Mouse (Mus musculus): Measurements from ENCODE around the gene Nkapd1. TPM values are rescaled to one million over a fixed set of nuclear protein-coding genes. Genes with fewer than 3 reads are reported as not detected.

Gene Nkapd1
- total and polyA plus RNA-seq, 2 experiments from 2014 or later, result 10.9 to 22.5 TPM

- TF ChIP-seq CTCF (IDR thresholded peaks at IDR 0.05), result no peak
- H3K4me2 ChIP-seq (ENCODE audit: low read depth, low read length, poor library complexity, severe bottlenecking), result no peak overlapping the region
- H3K9me3 ChIP-seq (ENCODE audit: low read length), result no peaks in the 10 kb centered on the region
- no peak overlapping the region for H3K9ac ChIP-seq (replicated peaks; ENCODE audit: low read length, poor library complexity, severe bottlenecking)
- ATAC-seq (ENCODE audit: low FRiP score) (no peak), DNase-seq (ENCODE audit: low spot score) (no peak)
- H3K27me3 ChIP-seq (ENCODE audit: insufficient read depth, low read length), result no peaks in the 10 kb centered on the region
- 83% methylated on average over 12 of the region's 12 CpGs for WGBS
- peaks cover 39% of the 10 kb centered on the region for H3K36me3 ChIP-seq (ENCODE audit: insufficient read depth, low read length)
- H3K4me3 ChIP-seq (ENCODE audit: low read depth, low read length), result no peak overlapping the region
- H3K27ac ChIP-seq (ENCODE audit: low read depth, low read length), result no peak overlapping the region
- no peaks in the 10 kb centered on the region for H3K4me1 ChIP-seq (ENCODE audit: insufficient read depth, low read length)
These were observed 22.4 kb downstream of the Nkapd1 start for GRCm38 (mm10) chr9:50594794-50595417.

GRCm38 (mm10) chr9:50593544-50593943 lies 23.7 kb downstream of the Nkapd1 start:
- H3K4me2 ChIP-seq (ENCODE audit: low read depth, low read length, poor library complexity, severe bottlenecking), result no peak overlapping the region
- peaks cover 28% of the 10 kb centered on the region for H3K36me3 ChIP-seq (ENCODE audit: insufficient read depth, low read length)
- WGBS, result 93% methylated on average over 3 of the region's 3 CpGs
- DNase-seq (ENCODE audit: low spot score), result no peak
- no peaks in the 10 kb centered on the region for H3K9me3 ChIP-seq (ENCODE audit: low read length)
- no peaks in the 10 kb centered on the region for H3K4me1 ChIP-seq (ENCODE audit: insufficient read depth, low read length)
- H3K27me3 ChIP-seq (ENCODE audit: insufficient read depth, low read length), result no peaks in the 10 kb centered on the region
- no peak for ATAC-seq (ENCODE audit: low FRiP score)
- peak; percentile 62 for TF ChIP-seq CTCF (IDR thresholded peaks at IDR 0.05)
- no peak overlapping the region for H3K27ac ChIP-seq (ENCODE audit: low read depth, low read length)
- no peak overlapping the region for H3K4me3 ChIP-seq (ENCODE audit: low read depth, low read length)
- H3K9ac ChIP-seq (replicated peaks; ENCODE audit: low read length, poor library complexity, severe bottlenecking), result no peak overlapping the region

DNA sequence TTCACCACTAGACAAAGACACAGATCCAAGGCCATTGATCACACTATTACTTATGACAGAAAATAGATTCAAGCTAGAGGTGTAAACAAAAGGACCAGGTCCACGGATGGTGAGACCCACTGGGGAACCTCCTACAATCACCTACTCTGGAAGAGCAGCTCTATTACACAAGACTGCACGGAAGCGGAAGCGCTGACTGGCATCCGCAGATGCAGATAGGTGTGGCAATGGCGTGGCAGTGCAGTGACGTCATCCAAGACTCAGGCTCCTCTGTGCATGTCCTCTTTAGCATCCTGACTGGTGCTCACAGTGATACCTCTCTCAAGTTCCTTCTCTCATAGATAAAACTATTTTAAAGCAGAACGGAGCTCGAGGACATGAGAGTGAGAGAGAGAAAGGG lies 24.3 kb downstream of the Nkapd1 start:
- TF ChIP-seq CTCF (IDR thresholded peaks at IDR 0.05), result no peak
- WGBS, result 90% methylated on average over 9 of the region's 9 CpGs
- Histone ChIP-seq H3K27ac (ENCODE audit: low read depth, low read length) (no peak overlapping the region), H3K4me1 (ENCODE audit: insufficient read depth, low read length) (no peaks in the 10 kb centered on the region), H3K36me3 (ENCODE audit: insufficient read depth, low read length) (peaks cover 22% of the 10 kb centered on the region), H3K4me3 (ENCODE audit: low read depth, low read length) (no peak overlapping the region), H3K27me3 (ENCODE audit: insufficient read depth, low read length) (no peaks in the 10 kb centered on the region), H3K4me2 (ENCODE audit: low read depth, low read length, poor library complexity, severe bottlenecking) (no peak overlapping the region), H3K9me3 (ENCODE audit: low read length) (no peaks in the 10 kb centered on the region), H3K9ac (replicated peaks; ENCODE audit: low read length, poor library complexity, severe bottlenecking) (no peak overlapping the region)
- no peak for ATAC-seq (ENCODE audit: low FRiP score)
- no peak for DNase-seq (ENCODE audit: low spot score)

DNA sequence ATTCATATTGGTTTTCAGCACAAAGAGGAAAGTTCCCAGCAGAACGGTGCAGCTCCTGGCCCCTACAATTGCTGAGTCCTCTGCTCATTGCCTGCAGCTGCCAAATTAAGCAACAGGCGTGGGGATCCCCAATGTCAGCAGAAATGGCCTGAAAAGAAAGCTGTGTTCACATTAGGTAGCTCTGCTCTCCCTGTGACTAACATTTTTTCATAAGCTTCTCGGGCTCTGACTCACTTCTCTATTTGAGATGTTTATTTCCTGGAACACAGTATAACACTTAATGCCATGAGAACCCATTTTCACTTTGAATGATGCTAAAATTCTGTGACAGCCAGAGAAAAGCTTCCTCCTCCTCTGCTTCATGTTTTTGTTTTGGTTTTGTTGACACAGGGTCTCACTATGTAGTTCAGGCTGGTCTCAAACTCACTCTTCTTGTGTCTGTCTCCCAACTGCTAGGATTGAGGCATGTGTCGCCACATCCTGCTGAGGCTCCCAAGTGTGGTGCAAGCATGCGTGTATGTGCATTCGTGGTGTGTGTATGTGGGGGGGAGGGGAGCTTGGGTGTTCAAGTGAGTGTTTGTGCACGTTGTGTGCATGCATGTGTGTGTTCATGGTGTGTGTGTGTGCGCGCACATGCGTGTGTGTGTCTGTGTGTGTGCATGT lies 26.3 kb downstream of the Nkapd1 start:
- H3K9ac ChIP-seq (replicated peaks; ENCODE audit: low read length, poor library complexity, severe bottlenecking), result no peak overlapping the region
- H3K4me1 ChIP-seq (ENCODE audit: insufficient read depth, low read length), result no peaks in the 10 kb centered on the region
- no peaks in the 10 kb centered on the region for H3K27me3 ChIP-seq (ENCODE audit: insufficient read depth, low read length)
- ATAC-seq (ENCODE audit: low FRiP score) (no peak), DNase-seq (ENCODE audit: low spot score) (no peak)
- no peak overlapping the region for H3K4me3 ChIP-seq (ENCODE audit: low read depth, low read length)
- peaks cover 7% of the 10 kb centered on the region; the same call in 1 of the 2 replicates for H3K36me3 ChIP-seq (ENCODE audit: insufficient read depth, low read length)
- no peak overlapping the region for H3K4me2 ChIP-seq (ENCODE audit: low read depth, low read length, poor library complexity, severe bottlenecking)
- no peak overlapping the region for H3K27ac ChIP-seq (ENCODE audit: low read depth, low read length)
- no peak for TF ChIP-seq CTCF (IDR thresholded peaks at IDR 0.05)
- H3K9me3 ChIP-seq (ENCODE audit: low read length), result no peaks in the 10 kb centered on the region
- WGBS, result 77% methylated on average over 10 of the region's 10 CpGs

DNA sequence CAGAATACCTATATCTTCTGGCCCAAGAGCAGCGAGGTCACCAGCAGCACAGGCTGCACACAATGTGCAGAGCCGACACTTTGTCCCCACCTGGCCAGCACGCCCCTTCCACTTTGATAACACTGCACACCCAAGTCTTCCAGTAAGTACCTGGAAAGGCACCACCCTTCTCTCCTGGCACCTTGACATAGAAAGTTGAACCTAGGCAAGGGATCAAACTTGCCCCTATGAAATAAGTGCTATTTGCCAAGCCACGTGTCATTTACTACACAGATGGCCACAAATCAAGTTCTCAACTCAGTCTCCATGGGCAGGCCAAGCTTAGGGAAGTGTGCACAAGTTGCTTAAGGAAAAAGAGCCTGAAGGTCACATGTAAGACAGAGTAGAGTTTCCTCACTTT lies 30.3 kb downstream of the Nkapd1 start:
- H3K4me3 ChIP-seq (ENCODE audit: low read depth, low read length), result no peak overlapping the region
- DNase-seq (ENCODE audit: low spot score) (no peak), ATAC-seq (ENCODE audit: low FRiP score) (no peak)
- no peak overlapping the region for H3K27ac ChIP-seq (ENCODE audit: low read depth, low read length)
- no peak for TF ChIP-seq CTCF (IDR thresholded peaks at IDR 0.05)
- no peaks in the 10 kb centered on the region for H3K4me1 ChIP-seq (ENCODE audit: insufficient read depth, low read length)
- no peak overlapping the region for H3K4me2 ChIP-seq (ENCODE audit: low read depth, low read length, poor library complexity, severe bottlenecking)
- no peaks in the 10 kb centered on the region for H3K9me3 ChIP-seq (ENCODE audit: low read length)
- H3K36me3 ChIP-seq (ENCODE audit: insufficient read depth, low read length), result no peaks in the 10 kb centered on the region
- no peak overlapping the region for H3K9ac ChIP-seq (replicated peaks; ENCODE audit: low read length, poor library complexity, severe bottlenecking)
- 78% methylated on average over 4 of the region's 4 CpGs for WGBS
- no peaks in the 10 kb centered on the region for H3K27me3 ChIP-seq (ENCODE audit: insufficient read depth, low read length)

DNA sequence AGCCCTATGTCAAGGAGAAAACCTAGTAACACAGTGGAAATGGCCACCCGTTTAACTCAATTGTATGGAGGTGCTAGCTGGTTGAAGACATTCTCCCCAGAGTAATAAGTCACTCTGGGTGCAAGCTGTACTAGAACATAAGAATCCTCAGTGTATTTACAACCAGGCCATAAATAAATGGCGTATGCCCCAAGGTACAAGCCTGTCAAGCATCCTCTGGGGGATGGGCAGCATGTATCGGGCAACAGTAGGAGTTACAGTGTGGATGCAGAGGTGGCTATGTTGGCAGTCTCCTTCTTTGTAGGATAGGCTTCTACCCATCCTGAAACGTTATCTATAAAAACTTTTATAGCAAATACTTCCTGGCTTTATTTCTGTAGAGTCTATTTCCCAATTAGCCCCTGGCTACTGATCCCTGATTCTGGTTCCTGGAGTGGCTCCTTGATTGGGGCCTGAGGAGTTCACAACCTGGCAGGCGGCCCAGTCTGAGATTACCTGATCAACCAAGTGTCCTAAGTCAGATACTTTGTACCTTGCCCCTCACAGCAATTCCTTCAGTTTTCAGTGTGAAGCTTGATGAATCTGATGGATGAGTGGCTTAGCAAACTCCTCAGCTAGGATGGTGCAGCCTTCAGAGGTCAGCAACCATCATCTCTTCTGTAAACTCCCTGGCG lies 32.0 kb downstream of the Nkapd1 start:
- H3K4me1 ChIP-seq (ENCODE audit: insufficient read depth, low read length), result no peaks in the 10 kb centered on the region
- 88% methylated on average over 6 of the region's 6 CpGs for WGBS
- TF ChIP-seq CTCF (IDR thresholded peaks at IDR 0.05), result no peak
- no peaks in the 10 kb centered on the region for H3K9me3 ChIP-seq (ENCODE audit: low read length)
- no peaks in the 10 kb centered on the region for H3K36me3 ChIP-seq (ENCODE audit: insufficient read depth, low read length)
- ATAC-seq (ENCODE audit: low FRiP score) (no peak), DNase-seq (ENCODE audit: low spot score) (no peak)
- no peak overlapping the region for H3K27ac ChIP-seq (ENCODE audit: low read depth, low read length)
- no peak overlapping the region for H3K4me3 ChIP-seq (ENCODE audit: low read depth, low read length)
- H3K9ac ChIP-seq (replicated peaks; ENCODE audit: low read length, poor library complexity, severe bottlenecking), result no peak overlapping the region
- H3K4me2 ChIP-seq (ENCODE audit: low read depth, low read length, poor library complexity, severe bottlenecking), result no peak overlapping the region
- no peaks in the 10 kb centered on the region for H3K27me3 ChIP-seq (ENCODE audit: insufficient read depth, low read length)

Measured in midbrain, postnatal 0 days (tissue).